Mouse (Mus musculus): ENCODE results near the gene Lzts2.

- TF ChIP-seq CHD2 (IDR thresholded peaks at IDR 0.05; ENCODE audit: low read depth, low read length) (no peak), HCFC1 (IDR thresholded peaks at IDR 0.05; ENCODE audit: borderline replicate concordance, insufficient read depth, low read length) (no peak), ZC3H11A (IDR thresholded peaks at IDR 0.05; ENCODE audit: borderline replicate concordance, low read depth, low read length) (no peak), ZNF384 (IDR thresholded peaks at IDR 0.05; ENCODE audit: low read depth, low read length) (no peak), MAFK (IDR thresholded peaks at IDR 0.05; ENCODE audit: insufficient read depth, low read depth, low read length) (no peak)
Measured at GRCm38 (mm10) chr19:45056364-45056763, 42.1 kb downstream of the Lzts2 start.

Measured in ES-E14 (cell line).